Mouse (Mus musculus): Measurements from ENCODE around the gene Mbl1. TPM values are rescaled to one million over a fixed set of nuclear protein-coding genes. Genes with fewer than 3 reads are reported as not detected.

Gene Mbl1
- polyA plus RNA-seq (2015; fragmentation: Nextera tagmentation; extraction: Ambion mirVana), result 0.29 TPM in 1 of 2 replicates, not detected in the other

DNA sequence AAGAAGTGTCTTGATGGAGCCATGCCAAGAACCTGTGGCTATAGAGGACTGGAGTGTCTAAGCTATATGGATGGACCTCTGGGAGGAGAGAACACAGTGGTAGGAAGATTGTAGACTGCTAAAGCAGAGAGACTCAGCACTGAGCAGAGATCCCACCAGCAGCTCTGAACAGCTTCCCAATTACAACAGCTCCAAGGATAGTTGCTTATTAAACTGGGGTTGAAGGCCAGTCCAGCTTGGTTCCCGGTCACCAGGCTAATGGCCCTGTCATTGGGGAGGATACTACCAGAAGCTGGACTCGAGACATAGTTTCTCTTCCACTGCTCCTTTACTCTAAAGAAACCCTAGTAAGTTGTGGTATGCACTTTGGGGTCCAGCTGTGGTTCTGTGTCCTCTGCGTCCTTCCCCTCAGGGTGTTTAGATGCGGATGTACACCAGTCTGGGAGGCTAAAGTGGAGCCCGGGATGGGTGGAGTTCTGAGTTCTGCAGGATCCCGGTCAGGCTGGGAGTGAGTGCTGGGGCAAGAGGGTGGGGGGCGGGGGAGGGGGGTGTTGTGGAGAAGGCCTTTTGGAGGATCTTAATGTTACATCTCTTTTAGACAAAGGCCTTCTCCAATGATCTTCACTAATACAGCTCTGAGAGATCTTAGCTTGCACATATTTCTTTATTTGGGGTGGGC lies at the start of gene Mbl1:
Gene Mbl1 (plus strand): TSS at position 239 of the 679 bp plus-strand sequence.
- Histone ChIP-seq H3K9me3 (ENCODE audit: control insufficient read depth, low read length) (no peaks in the 10 kb centered on the region), H3K27me3 (ENCODE audit: control insufficient read depth, insufficient read depth, low read length) (no peaks in the 10 kb centered on the region), H3K4me2 (replicated peaks; ENCODE audit: low read depth) (no peak within 1 kb of the TSS), H3K36me3 (ENCODE audit: control insufficient read depth, insufficient read depth, low read length) (no peaks in the 10 kb centered on the region), H3K4me3 (ENCODE audit: low read depth, low read length) (no peak within 1 kb of the TSS), H3K27ac (replicated peaks) (no peak within 1 kb of the TSS), H3K4me1 (replicated peaks; ENCODE audit: control insufficient read depth, insufficient read depth) (no peaks in the 10 kb centered on the region), H3K9ac (ENCODE audit: low read length) (no peak within 1 kb of the TSS)
- DNase-seq (ENCODE audit: low spot score) (no peak), ATAC-seq (ENCODE audit: low FRiP score, low TSS enrichment) (no peak)
- no peak for TF ChIP-seq EP300 (optimal IDR thresholded peaks at IDR 0.05)
- no peak for TF ChIP-seq CTCF (IDR thresholded peaks at IDR 0.05; ENCODE audit: low read depth)
- WGBS, result 89% methylated on average over 7 of the region's 7 CpGs

DNA sequence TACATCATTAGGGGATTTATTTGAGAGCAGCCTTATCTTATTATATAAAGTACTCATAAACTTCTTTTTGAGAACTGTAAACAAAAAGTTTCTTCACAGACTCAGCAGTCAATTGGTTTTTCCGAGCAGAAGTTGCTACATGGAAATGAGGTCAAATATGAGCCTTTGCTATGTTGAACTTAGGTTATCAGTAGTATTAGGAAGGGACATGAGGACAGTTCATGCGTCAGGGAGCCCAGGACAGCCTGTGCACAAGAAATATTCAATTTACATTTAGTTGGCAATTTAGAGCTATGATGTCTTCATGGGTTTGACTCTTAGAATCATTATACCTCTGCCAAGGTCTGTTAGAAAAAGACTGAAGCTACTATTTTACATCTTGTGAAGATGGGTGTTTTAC lies 49.0 kb upstream of the Mbl1 start:
- no peak overlapping the region for H3K27ac ChIP-seq (replicated peaks)
- WGBS, result 42% methylated on average over 2 of the region's 2 CpGs
- no peaks in the 10 kb centered on the region for H3K9me3 ChIP-seq (ENCODE audit: control insufficient read depth, low read length)
- H3K4me3 ChIP-seq (ENCODE audit: low read depth, low read length), result no peak overlapping the region
- DNase-seq (ENCODE audit: low spot score) (no peak), ATAC-seq (ENCODE audit: low FRiP score, low TSS enrichment) (no peak)
- no peak overlapping the region for H3K9ac ChIP-seq (ENCODE audit: low read length)
- no peaks in the 10 kb centered on the region for H3K4me1 ChIP-seq (replicated peaks; ENCODE audit: control insufficient read depth, insufficient read depth)
- no peaks in the 10 kb centered on the region for H3K27me3 ChIP-seq (ENCODE audit: control insufficient read depth, insufficient read depth, low read length)
- H3K36me3 ChIP-seq (ENCODE audit: control insufficient read depth, insufficient read depth, low read length), result no peaks in the 10 kb centered on the region
- TF ChIP-seq EP300 (optimal IDR thresholded peaks at IDR 0.05) (no peak), CTCF (IDR thresholded peaks at IDR 0.05; ENCODE audit: low read depth) (no peak)
- H3K4me2 ChIP-seq (replicated peaks; ENCODE audit: low read depth), result no peak overlapping the region

DNA sequence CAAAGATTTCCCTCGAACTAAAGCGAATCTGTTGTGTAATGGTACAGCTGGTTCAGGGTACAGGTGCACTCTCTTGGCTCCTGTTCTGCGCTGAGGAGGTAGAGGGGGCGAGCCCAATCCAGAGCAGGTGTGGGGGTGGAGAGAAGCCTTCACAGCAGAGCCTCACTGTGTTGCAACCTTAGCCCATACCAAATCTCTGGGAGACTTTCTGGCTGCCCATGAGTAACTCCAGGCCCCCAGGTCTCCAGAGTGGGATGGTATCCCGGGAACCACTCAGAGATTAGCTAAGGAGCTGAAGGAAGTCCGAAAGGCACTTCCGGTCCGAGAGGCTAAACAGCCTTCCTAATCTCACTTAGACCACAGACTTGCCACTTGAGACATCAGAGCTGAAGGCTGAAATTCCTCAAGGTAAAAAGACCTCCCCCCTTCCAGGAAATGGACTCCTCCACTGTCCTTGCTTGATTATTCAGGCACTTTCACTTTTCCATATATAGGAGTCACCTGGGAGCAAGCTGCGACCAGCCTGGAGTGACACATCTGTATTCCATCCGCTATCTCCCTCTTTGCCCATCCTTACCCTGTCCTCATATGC lies 46.3 kb upstream of the Mbl1 start, which contains the start of gene Mat1a:
Gene Mat1a (plus strand): TSS at position 183 of the 592 bp plus-strand sequence.
- H3K9ac ChIP-seq (ENCODE audit: low read length), result no peak within 1 kb of the TSS
- H3K9me3 ChIP-seq (ENCODE audit: control insufficient read depth, low read length), result no peaks in the 10 kb centered on the region
- DNase-seq (ENCODE audit: low spot score) (peak; percentile 22), ATAC-seq (ENCODE audit: low FRiP score, low TSS enrichment) (peak; percentile 72)
- no peaks in the 10 kb centered on the region for H3K27me3 ChIP-seq (ENCODE audit: control insufficient read depth, insufficient read depth, low read length)
- H3K4me2 ChIP-seq (replicated peaks; ENCODE audit: low read depth), result no peak within 1 kb of the TSS
- TF ChIP-seq EP300 (optimal IDR thresholded peaks at IDR 0.05) (no peak), CTCF (IDR thresholded peaks at IDR 0.05; ENCODE audit: low read depth) (no peak)
- H3K27ac ChIP-seq (replicated peaks), result no peak within 1 kb of the TSS
- WGBS, result 63% methylated on average over 10 of the region's 10 CpGs
- H3K4me3 ChIP-seq (ENCODE audit: low read depth, low read length), result no peak within 1 kb of the TSS
- H3K4me1 ChIP-seq (replicated peaks; ENCODE audit: control insufficient read depth, insufficient read depth), result no peaks in the 10 kb centered on the region
- H3K36me3 ChIP-seq (ENCODE audit: control insufficient read depth, insufficient read depth, low read length), result no peaks in the 10 kb centered on the region

DNA sequence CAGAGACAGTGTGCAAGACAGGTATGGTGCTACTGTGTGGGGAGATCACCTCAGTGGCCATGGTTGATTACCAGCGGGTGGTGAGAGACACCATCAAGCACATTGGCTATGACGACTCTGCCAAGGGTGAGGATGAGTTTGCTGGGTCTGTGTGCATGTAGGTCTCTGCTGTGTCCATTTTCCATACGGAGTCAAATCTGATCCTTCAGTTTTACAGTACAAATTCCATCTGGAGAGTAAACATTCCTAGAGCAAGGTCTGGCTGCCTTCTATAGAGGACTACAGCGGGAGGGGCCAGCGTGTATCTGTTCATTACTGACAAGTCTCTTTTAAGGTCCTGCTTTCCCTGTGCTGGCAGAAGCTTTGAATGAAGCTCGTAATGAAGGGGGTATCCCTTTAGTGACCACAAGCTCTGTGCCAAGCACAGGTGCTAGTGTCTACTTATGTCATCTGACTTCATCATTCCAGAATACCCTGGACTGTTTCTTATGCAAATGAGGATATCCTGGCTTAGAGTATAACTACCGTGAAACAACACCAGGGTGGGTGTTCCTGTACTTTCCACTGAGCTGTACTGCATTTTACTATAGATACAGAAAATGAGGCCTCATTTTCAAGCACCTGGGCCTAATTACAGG lies 40.1 kb upstream of the Mbl1 start:
- Histone ChIP-seq H3K4me2 (replicated peaks; ENCODE audit: low read depth) (no peak overlapping the region), H3K27me3 (ENCODE audit: control insufficient read depth, insufficient read depth, low read length) (no peaks in the 10 kb centered on the region), H3K36me3 (ENCODE audit: control insufficient read depth, insufficient read depth, low read length) (no peaks in the 10 kb centered on the region), H3K4me1 (replicated peaks; ENCODE audit: control insufficient read depth, insufficient read depth) (no peaks in the 10 kb centered on the region), H3K9me3 (ENCODE audit: control insufficient read depth, low read length) (no peaks in the 10 kb centered on the region), H3K9ac (ENCODE audit: low read length) (no peak overlapping the region), H3K27ac (replicated peaks) (no peak overlapping the region), H3K4me3 (ENCODE audit: low read depth, low read length) (no peak overlapping the region)
- ATAC-seq (ENCODE audit: low FRiP score, low TSS enrichment) (no peak), DNase-seq (ENCODE audit: low spot score) (no peak)
- TF ChIP-seq CTCF (IDR thresholded peaks at IDR 0.05; ENCODE audit: low read depth), result no peak
- TF ChIP-seq EP300 (optimal IDR thresholded peaks at IDR 0.05), result no peak
- 70% methylated on average over 7 of the region's 7 CpGs for WGBS

DNA sequence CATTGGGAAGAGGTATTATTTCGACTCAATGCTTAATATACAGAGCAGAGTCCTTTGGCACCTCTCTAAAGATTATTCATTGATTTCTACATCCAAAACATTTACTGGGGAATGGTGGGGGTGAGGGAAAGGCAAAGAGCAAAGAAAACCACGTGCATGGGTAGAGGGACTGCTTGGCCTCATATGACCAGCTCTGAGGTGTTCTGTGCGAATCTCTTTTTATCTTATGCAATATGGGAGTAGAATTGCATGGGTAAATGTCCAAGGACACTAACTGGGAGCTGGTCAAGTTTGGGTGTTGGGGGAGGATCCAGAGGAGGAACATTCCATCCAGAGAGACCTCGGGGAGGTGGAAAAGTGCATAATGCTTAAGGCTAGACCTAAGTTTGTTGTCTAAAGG lies 38.3 kb upstream of the Mbl1 start:
- Histone ChIP-seq H3K36me3 (ENCODE audit: control insufficient read depth, insufficient read depth, low read length) (no peaks in the 10 kb centered on the region), H3K27ac (replicated peaks) (no peak overlapping the region), H3K9me3 (ENCODE audit: control insufficient read depth, low read length) (no peaks in the 10 kb centered on the region), H3K9ac (ENCODE audit: low read length) (no peak overlapping the region), H3K27me3 (ENCODE audit: control insufficient read depth, insufficient read depth, low read length) (no peaks in the 10 kb centered on the region), H3K4me2 (replicated peaks; ENCODE audit: low read depth) (no peak overlapping the region), H3K4me1 (replicated peaks; ENCODE audit: control insufficient read depth, insufficient read depth) (no peaks in the 10 kb centered on the region), H3K4me3 (ENCODE audit: low read depth, low read length) (no peak overlapping the region)
- 74% methylated on average over 4 of the region's 4 CpGs for WGBS
- DNase-seq (ENCODE audit: low spot score), result no peak
- no peak for ATAC-seq (ENCODE audit: low FRiP score, low TSS enrichment)
- TF ChIP-seq EP300 (optimal IDR thresholded peaks at IDR 0.05) (no peak), CTCF (IDR thresholded peaks at IDR 0.05; ENCODE audit: low read depth) (no peak)

DNA sequence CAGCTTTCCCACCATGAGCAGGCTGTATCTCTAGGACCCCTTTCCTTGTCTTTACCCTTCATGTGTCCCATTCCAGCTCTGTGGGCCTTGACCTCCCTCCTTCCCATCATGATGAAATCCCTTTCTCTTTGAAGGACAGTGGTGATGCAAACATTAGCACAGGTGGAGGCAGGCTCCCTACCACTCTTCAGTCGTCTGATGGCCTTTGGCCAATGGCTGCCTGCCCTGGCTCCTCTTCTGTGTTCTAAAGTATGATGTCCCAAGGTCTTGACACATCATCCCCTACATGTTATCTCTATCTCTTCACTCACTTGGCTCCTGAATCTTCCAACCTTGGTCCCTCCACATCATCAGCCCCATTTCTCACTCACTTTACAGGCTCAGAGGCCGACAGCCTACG lies 35.0 kb upstream of the Mbl1 start:
- H3K9ac ChIP-seq (ENCODE audit: low read length), result no peak overlapping the region
- H3K27ac ChIP-seq (replicated peaks), result no peak overlapping the region
- no peak overlapping the region for H3K4me2 ChIP-seq (replicated peaks; ENCODE audit: low read depth)
- no peaks in the 10 kb centered on the region for H3K9me3 ChIP-seq (ENCODE audit: control insufficient read depth, low read length)
- no peak overlapping the region for H3K4me3 ChIP-seq (ENCODE audit: low read depth, low read length)
- no peaks in the 10 kb centered on the region for H3K4me1 ChIP-seq (replicated peaks; ENCODE audit: control insufficient read depth, insufficient read depth)
- H3K27me3 ChIP-seq (ENCODE audit: control insufficient read depth, insufficient read depth, low read length), result no peaks in the 10 kb centered on the region
- DNase-seq (ENCODE audit: low spot score) (no peak), ATAC-seq (ENCODE audit: low FRiP score, low TSS enrichment) (no peak)
- H3K36me3 ChIP-seq (ENCODE audit: control insufficient read depth, insufficient read depth, low read length), result no peaks in the 10 kb centered on the region
- TF ChIP-seq EP300 (optimal IDR thresholded peaks at IDR 0.05), result no peak
- no peak for TF ChIP-seq CTCF (IDR thresholded peaks at IDR 0.05; ENCODE audit: low read depth)
- 79% methylated on average over 3 of the region's 3 CpGs for WGBS
